Mouse (Mus musculus) right cerebral cortex, postnatal 10 days (tissue): ENCODE data around the gene Med12l.
"Not testable (repeated sequence)": the region's sequence is repeated elsewhere in the genome, so short reads cannot be mapped to it uniquely, and the experiment has no call there.

Experiments used
- DNase-seq, 2 experiments: peaks; one replicate each; pipeline ENCODE4 v3.0.0; 2021; ENCODE audit warnings: low spot score in 2 of 2

Med12l gene

DNA sequence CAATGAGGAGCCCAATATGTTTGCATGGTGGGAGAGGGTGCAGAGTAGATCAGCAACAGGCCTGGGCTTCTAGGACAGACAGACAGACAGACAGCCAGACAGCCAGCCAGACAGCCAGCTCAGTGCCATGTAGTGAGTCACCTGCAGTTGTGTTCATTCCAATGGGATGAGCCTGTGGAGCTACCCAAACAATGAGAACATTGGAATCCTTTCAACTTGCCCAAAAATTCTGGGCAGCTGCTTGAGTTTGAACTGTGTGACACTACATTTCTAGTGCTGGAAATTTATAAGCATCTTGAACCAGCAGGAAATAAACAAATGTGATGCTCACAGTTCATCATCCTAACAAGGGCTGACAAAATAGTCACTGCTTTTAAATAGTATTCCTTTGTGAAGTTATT, 134.0 kb downstream of the Med12l start:
- no peak for DNase-seq

DNA sequence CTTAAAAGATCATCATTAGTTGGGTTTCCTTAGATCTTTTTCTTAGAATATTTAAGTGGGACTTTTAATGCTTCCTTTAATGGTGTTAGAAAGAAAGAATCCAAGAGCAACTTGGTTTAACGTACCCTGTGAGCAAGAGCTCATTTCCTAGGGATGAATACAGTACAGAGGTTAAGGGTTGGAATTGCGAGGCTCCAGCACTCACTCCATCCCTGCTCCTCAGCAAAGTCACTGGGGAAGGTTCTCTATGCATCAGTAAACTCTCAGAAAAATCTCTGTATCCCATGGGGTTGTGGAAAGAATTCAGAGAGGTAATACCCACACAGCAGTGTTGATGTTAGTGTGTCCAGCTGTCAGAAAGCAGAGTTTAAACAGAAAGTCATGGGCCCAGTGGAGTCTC, 134.5 kb downstream of the Med12l start:
- DNase-seq: no peak

DNA sequence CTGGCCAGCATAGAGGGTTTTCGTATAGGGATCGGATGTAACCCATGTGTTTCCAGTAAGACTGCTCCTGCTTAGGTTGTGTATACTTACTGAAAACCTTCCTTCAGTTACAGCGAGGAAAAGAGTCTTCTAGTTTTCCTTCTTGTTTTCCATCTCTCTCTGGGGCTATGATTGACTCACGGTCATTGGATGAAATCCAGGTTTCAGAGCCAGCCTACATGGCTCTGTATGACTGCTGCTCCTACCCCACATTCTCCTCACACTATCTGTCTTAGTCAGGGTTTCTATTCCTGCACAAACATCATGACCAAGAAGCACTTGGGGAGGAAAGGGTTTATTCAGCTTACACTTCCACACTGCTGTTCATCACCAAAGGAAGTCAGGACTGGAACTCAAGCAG, 135.3 kb downstream of the Med12l start:
- not testable (repeated sequence) for DNase-seq

DNA sequence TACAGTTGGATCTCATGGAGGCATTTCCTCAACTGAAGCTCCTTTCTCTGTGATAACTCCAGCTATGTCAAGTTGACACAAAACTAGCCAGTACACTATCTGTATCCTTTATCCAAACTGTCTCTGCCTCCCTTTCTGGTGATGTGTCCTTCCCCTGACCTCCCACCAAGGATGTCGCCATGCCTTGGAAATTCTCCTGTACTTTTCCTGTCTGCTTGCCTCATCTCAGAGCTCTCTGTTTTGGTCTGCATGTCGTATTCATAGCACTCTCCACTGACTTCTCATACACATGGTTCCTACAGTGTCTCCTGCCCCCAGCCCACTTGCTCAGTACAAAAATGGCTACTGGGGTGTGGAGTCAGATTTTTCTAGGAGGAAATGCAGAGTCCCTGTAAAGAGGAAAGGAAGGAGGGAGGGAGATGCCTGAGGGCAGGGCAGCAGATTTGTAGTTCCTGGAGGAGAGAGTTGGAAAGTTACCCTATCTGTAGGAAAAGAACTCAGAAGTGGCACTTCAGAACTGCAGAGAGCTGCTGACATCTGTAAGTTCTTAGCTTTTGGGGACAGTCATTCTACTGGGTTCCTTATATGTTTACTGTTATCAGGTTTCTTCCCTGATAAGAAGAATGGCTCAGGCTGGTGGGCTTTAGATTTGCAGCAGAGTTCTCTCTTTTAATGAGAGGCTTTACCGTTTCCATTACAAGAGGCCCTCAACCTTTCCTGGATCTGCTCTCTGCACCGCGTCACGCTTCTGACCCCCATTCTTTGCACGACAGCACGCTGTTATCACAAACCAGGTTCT, 136.1 kb downstream of the Med12l start:
- no peak for DNase-seq

DNA sequence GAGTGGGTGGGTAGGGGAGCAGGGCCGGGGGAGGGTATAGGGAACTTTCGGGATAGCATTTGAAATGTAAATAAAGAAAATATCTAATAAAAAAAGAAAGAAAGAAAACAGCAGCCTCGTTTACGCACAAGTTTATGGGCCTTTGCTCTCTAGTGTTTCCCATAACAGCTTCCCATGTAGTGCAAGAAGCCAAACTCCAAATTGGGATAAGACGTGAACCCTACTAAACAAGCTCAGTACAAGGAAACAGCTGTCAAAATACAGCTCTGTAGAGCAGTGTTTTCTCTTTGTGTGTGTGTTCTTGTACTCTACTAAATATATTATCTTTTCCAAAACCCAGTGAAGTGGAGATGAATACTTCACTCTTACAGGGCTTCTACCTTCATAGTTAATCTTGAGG, 139.6 kb downstream of the Med12l start:
- no peak for DNase-seq

DNA sequence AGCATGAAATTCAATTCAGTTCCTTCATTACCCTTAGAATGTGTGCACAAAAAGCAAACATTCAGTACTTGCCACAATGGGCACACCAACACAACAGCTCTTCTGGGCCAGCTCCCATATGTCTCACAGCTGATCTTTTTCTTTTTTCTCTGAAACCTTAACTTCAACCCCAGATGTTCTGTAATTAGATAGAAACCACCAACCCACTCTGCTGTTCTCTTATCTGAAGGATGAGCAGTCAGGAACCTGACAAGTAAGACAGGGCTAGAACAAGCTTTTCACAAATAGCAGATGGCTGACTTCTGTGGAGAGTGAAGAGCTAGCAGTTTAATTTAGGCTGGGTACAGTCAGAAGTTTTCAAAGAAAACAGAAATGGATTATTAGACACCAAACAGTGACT, 144.0 kb downstream of the Med12l start:
- DNase-seq: no peak

DNA sequence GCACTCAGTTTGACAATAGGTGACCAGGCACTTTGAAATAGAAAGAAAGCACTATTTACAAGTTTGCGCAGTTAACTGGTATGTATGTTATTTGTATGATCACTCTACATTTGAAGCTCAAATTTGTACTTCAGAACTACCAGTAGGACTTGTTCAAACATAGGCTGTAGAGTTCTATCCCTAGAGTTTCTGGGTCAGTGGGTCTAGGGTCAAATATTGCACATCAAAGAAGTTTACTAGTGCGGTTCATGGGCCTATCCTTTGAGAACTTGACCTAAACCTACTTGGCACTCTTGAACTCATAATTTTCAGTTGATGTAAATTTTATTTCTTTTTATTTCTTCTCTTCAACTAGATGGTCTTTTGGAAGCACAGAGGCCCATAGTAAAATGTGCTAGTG, 145.0 kb downstream of the Med12l start:
- DNase-seq: no peak

DNA sequence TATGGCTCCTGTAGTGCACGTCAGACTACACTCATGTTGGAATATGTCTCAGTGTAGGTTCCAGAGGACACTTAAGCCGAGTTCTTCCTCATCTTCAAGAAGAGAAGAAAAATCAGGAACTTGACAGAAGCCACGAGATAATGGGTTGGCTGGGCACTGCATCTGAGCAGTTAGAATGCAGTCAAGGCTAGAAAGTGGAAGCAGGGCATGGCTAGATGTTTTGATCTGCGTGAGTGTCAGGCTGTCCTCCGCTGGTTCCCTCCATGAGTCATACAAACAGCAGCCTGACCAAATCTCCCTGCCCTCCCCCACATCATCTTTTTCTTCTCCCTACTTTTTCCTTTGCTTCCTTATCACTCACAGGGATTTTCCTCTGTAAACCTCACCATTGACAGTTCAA, 147.8 kb downstream of the Med12l start, which contains the start of gene P2ry14:
TSS of gene P2ry14 (minus strand) at position 195 of the 400 bp plus-strand sequence.
- no peak for DNase-seq

DNA sequence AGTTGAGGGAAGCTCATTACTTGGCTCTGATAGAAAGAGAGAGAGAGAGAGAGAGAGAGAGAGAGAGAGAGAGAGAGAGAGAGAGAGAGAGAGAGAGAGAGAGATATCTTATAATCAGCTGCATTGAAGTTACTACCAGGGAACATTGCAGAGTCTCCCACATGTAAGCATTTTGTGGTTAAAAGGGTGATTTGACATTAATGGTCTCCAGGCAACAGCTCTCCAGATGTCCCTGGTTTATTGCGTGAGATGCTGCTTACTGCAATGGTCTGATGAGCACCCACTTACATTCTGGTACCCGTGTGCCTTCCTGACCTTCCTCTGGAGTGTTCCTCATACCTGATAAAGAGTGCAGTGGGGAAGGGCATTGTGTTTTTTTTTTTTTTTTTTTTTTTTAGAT, 149.3 kb downstream of the Med12l start:
- DNase-seq: no peak

DNA sequence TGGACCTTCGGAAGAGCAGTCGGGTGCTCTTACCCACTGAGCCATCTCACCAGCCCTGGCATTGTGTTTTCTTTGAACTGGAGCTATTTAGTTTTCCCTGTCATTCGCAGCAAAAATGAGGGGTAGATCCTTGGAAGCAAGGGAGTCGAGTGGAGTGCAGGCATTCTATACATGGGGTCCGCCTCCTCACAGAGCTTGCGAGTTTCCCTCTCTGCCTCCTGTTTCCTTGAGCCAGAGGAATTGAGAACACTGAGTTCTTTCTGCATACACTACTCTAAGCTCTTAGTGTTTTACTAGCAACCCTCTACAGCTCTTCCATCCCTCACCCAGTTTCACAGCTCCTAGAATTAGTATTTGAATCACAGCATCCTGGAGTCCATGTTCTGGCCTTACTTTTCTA, 149.8 kb downstream of the Med12l start:
- no peak for DNase-seq

DNA sequence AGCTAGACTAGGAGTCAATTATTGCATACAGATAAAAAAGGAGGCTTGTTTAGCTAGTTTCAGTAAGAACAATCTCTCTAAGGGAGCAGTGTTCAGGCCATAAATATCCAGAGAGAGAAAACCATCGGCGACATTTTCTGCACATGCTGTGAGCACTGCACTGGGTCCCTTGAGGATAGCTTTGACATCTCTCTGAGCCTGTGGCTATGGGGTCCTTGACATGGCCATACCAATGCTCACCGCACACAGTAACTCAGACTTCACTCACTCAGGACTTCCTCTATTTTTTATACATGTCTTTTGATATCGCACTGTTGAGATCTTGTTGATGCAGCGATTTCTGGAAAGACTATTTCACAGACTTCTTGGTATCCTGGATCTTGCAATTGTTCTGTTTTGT, 151.4 kb downstream of the Med12l start:
- no peak for DNase-seq

DNA sequence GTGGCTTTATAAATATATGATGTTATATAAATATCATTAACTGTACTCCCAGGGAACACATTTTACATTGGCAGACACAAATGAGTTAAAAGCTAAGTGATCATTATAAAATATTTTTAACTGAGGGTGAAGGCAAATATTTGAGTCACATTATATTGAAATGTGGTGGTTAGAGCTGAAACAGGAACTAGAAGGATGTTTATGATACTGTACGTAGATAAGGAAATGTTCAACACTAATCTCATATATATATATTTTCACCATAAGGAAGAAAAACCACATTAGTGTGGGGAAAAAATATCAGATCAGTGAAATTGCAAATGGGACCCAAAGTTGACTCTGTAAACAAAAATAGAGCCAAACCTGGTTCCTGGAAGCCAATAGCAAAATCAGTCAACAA, 154.8 kb downstream of the Med12l start:
- DNase-seq: no peak

DNA sequence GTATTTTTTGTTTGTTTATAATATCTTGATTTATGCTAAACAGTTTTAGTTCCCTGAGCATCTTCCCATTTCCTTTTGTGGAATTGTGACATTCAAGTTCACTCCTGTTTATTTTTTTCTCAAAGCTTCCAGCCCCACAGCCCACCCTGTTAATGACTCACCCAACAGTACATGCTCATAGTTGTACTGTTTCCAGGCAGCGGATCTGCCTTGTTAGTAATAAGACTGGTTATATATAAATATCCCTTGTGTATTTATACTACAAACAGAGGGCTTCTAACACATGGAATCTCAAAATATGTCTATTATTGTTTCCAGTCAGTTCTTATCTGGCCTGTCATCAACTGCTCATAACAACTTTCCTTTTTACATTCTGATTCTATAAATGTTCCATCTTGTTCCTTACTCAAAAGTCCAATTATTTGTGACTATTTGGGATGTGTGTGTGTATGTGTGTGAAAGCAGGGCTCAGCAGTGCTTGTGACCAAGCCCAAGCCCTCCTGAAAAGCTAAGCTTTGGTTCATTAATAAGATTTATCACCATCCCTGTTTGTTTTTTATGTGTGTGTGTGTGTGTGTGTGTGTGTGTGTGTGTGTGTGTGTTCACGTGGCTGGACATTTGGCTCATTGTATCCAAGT, 161.9 kb downstream of the Med12l start:
- DNase-seq: peak in 1 of 2 experiments; percentile 58

DNA sequence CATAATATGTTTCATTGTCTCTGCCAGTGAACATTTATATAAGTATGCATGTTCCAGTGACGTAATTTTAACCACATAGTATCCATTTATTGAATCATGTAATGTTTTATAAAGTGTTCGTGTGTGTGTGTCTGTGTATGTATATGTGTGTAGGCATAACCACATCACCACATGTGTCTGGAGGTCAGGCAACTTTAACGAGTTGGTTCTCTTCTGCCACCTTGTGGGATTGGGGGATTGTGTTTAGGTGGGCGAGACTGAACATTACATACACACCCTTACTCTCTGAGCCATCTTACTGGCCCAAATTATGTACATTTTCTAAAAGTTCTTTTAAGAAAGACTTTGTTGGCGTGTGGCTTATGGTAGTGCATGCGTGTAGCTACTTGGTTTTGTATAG, 162.9 kb downstream of the Med12l start:
- DNase-seq: no peak

DNA sequence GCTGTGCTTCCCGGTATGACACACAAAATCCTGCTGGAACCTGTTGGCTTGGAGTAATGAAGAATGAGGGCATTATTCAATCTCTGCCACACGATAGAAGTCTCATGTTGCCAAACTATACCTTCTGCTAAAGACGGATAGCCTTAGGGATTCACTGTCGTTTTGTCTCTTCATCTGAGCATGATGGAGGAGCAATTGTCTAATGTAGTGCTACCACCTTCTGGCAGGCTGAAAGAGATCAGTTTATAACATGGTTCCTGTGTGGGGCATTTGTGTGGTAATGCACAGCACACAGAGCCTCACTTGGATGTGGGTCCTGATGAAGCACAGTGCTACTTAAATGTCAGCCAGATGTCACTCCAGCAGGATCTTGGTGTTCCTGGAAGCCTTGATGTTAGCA, 163.6 kb downstream of the Med12l start:
- no peak for DNase-seq

DNA sequence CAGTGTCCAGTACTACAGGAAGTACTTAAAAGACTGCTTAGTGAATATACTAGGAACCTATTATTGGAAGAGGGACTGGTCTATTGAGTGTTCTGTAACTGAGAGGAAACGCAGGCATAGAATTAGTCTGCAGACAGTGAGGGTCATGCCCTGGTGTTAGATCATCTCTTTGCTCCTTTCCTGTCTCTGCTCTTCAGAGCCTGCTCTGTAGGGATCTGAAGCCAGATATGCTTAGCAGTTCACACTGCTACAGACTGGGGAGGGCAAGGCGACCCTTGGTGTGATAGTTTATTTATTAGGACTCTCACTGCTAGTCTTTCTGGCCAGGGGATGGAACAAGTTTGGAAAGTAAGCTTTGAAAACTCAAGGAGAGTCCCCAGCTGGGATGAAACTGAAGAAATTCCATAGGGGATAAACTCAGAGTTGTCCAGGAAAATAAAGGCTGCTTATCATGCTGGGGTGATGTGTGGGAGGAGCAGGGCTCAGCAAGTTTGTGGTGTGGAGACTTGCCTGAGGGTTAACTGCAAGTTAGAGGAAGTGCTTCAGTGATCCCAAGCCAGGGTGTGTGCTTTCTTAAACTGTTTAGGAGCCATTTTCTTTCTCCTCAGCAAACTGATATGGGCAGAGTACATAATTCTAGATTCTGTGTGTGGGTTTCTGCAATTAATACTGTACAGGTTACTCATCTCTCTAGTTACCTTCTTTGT, 164.4 kb downstream of the Med12l start:
- no peak for DNase-seq

DNA sequence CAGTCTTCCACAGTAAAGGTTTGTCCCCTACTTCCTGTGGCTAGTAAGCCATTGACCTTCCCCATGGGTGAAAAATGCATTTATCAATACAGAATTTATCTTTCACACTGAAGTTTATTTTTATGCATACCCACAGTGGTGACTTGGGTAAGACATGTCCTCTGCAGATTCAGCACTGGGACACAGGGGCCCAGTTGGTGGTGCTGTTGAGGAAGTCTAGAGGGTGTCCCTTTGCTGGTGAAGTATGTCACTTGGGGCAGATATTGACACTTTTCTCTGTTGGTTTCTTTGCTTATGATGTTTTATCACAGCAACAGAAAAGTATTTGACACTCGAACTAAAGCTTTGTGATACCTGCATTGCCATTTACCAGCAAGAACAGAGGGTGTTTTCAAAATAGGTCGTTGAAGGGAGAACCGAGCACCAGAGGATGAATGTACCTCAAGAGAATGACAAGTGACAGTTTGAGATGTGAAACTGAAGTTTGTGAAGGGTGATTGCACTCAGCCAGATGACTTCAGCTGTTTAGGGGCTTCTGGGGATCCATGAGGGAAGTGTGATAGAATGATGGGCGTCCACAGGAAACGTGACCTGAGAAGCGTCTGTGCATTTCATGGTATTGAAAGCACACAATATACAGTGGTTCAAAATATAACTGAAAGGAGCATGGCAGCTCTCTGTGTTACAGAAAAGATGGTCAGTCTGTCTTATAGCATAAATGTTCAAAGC, 169.0 kb downstream of the Med12l start:
- DNase-seq: no peak

DNA sequence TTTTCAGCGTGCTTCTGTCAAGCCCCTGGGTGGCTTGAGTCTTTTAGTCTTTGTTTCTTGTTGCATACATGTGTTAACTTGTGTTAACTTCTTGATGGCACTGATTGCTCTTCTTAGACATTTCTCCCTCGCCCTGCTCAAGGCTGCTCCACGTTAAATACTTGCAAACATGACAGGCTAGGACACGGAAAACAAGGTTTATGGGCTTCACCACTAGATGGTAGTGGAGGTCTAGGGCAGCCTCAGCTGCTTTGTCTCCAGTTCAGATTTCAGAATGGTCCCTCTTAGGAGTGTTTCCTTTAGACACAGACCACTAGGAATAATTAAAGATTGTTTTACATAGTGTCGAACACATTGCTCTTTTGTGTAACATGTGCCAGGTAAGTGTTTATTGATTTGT, 169.6 kb downstream of the Med12l start:
- peak; percentile 46 to 72 for DNase-seq

DNA sequence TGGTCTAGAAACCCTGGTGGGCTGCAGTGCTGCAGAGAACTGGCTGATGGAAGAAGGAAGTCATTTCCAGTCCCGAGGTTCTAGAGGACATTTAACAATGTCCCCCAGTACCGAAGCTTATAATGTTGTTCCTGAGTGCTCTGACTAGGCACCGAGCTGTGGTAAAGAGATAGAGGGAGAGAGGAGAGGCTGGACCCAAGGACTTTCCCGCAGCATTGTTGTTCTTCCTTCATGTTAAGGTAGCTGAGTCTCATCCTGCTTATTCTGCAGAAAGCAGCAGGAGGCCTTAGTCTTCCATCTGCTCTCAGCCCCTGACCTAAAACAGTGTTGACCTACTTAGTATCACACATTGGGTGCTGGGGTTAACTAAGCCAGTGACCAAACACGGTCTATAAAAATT, 171.2 kb downstream of the Med12l start:
- DNase-seq: no peak

DNA sequence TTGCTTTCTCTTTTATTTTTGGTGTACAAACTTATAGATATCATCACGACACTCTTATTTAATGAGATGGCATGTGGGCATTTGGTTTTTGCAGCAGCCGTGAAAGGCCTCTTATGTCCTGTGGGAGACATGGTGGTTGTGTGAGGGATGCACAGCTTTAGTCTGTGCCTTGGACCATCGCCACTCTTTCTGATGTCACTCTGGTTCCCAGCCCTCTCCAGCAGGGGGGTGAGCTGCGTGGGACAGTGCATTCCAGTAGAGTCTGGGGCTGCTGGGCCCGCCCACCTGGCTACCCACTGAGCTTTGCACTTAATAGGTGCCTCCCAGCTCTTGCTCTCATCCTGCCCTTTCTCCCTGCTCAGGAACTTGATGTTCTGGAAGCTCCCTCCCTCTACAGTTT, 175.5 kb downstream of the Med12l start:
- DNase-seq: no peak

DNA sequence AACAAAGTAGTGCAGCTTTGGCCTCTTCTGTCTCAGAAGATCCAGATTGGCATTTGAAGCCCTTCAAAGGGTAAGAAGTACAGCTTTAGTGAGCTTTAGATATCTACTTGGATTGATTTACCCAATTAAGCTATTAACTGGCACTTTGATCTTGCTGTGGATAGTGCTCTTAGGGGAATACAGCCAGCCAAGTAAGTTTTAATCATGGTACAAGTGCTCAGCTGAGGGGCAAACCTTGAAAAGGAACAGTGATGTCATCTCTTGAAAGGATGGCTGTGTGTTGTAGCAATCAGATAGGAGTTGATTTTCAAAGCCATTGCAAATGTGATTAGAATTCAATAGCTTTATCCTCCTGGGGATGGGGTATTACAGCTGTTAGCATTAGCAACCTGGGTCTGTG, 176.5 kb downstream of the Med12l start:
- DNase-seq: no peak

DNA sequence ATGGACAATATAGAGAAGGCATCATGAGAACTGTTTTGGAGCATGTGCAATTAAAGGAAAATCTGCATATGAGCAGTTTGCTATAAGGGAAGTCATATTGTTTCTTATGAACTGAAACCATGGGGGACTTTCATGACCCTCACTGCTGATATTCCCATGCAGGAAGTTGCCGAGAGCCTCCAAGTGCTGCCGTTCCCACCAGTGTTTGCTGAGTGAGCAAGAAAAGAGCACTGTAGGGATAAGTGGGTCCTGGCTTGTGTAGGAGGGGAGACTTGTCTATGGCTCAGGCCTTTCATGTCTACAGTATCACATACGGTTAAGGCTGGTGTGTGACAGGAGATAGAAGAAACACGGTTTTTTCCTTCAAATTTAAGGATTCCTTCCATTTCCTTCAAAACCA, 180.0 kb downstream of the Med12l start:
- no peak for DNase-seq
